Mouse (Mus musculus): ENCODE results near the gene Coil. TPM values are rescaled to one million over a fixed set of nuclear protein-coding genes. Genes with fewer than 3 reads are reported as not detected.

Gene Coil
- 17.1 and 18.7 TPM in 2 replicates for polyA plus RNA-seq (2015; fragmentation: Nextera tagmentation; extraction: Ambion mirVana)

GRCm38 (mm10) chr11:88970202-88970732 is at the start of gene Coil:
TSS of gene Coil (plus strand) at chr11:88970252.
- 27% methylated on average over 2 of the region's 2 CpGs for WGBS
- no peak within 1 kb of the TSS for H3K4me2 ChIP-seq (replicated peaks)
- no peaks in the 10 kb centered on the region for H3K27me3 ChIP-seq
- no peak within 1 kb of the TSS for H3K27ac ChIP-seq (replicated peaks)
- no peaks in the 10 kb centered on the region for H3K9me3 ChIP-seq (replicated peaks)
- H3K9ac ChIP-seq = no peak within 1 kb of the TSS
- peaks cover 9% of the 10 kb centered on the region for H3K4me1 ChIP-seq
- no peaks in the 10 kb centered on the region for H3K36me3 ChIP-seq
- ATAC-seq (ENCODE audit: insufficient number of reproducible peaks, low FRiP score, low TSS enrichment, low read depth) = no peak
- no peak within 1 kb of the TSS for H3K4me3 ChIP-seq (replicated peaks)

DNA sequence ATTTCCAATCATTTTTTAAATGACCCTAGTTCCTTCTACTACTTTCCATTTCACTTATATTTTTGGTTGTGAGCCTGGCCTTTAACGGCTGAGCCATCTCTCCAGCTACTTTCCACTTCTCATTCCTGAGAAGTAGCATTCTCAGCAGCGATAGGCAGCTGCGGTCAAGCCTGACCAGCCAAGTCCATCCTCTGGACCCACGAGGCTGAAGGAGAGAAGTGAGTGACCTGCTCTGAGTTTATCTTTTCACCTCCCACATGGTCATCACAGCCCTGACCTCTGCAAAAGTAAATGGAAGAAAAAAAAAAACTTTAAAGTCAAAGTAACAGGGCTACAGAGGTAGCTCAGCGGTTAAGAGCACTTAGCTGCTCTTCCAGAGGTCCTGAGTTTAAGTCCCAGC is 43.5 kb upstream of the Coil start:
- ATAC-seq (ENCODE audit: insufficient number of reproducible peaks, low FRiP score, low TSS enrichment, low read depth) = no peak
- H3K36me3 ChIP-seq = peaks cover 43% of the 10 kb centered on the region
- no peaks in the 10 kb centered on the region for H3K4me1 ChIP-seq
- WGBS = 91% methylated on average over 5 of the region's 5 CpGs
- no peaks in the 10 kb centered on the region for H3K9me3 ChIP-seq (replicated peaks)
- no peak overlapping the region for H3K9ac ChIP-seq
- H3K27ac ChIP-seq (replicated peaks) = no peak overlapping the region
- H3K4me2 ChIP-seq (replicated peaks) = no peak overlapping the region
- H3K27me3 ChIP-seq = no peaks in the 10 kb centered on the region
- H3K4me3 ChIP-seq (replicated peaks) = no peak overlapping the region

DNA sequence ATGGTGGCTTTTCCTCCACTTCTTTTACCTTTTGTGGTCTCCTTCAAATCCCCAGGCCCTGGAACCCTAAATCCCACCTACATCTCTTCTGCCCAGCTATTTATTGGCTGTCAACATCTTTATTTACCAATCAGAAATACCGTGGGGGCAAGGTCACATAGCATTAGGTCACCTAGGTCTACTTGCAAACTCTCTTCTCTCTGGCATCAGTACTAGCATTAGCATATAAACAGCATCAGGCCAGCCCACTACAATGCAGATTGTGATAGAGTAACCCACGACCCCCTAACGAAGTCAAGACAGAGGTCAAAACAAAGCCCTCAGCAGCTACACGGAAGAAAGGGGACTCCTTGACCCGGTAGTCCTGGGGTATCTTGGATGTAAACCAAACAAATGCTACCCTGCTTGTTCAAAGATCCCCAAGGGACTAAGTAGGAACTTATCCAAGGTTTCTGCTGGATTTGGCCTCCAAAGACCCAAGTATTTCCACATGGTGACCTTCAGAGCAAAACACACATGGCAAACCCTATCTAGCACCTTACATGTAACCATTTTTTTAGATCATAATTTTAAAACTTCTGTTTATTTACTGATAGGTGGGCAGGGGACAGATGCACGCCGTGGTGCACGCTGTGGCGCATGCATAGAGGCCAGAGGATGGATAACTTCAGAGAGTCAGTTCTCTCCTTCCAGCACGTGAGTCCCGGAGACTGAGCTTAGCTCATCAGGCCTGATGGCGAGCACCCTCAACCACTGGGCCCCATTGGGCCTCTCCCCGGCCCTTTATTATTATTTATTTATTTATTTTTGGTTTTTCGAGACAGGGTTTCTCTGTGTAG is 38.1 kb upstream of the Coil start:
- Histone ChIP-seq H3K9me3 (replicated peaks) (no peaks in the 10 kb centered on the region), H3K4me3 (replicated peaks) (no peak overlapping the region), H3K27me3 (no peaks in the 10 kb centered on the region), H3K4me1 (no peaks in the 10 kb centered on the region), H3K27ac (replicated peaks) (no peak overlapping the region), H3K9ac (no peak overlapping the region), H3K4me2 (replicated peaks) (no peak overlapping the region), H3K36me3 (peaks cover 46% of the 10 kb centered on the region)
- WGBS = 80% methylated on average over 14 of the region's 14 CpGs
- ATAC-seq (ENCODE audit: insufficient number of reproducible peaks, low FRiP score, low TSS enrichment, low read depth) = no peak

DNA sequence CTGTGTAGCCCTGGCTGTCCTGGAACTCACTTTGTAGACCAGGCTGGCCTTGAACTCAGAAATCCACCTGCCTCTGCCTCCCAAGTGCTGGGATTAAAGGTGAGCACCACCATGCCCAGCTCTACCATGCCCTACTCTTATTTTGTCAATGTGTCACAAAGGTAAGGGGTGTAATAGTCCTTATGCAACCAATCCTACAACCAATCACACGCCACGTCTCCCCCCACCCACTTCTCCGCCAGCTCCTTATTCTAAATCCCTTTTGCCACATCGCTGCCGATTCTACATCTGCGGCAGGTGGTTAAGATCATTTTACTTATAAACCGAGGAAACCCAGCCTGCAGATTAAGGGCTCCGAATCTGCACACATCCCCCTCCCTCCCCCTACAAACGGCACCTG is 37.0 kb upstream of the Coil start:
- Histone ChIP-seq H3K4me3 (replicated peaks) (no peak overlapping the region), H3K27ac (replicated peaks) (no peak overlapping the region), H3K9me3 (replicated peaks) (no peaks in the 10 kb centered on the region), H3K4me2 (replicated peaks) (no peak overlapping the region), H3K36me3 (peaks cover 49% of the 10 kb centered on the region), H3K4me1 (no peaks in the 10 kb centered on the region), H3K9ac (no peak overlapping the region), H3K27me3 (no peaks in the 10 kb centered on the region)
- 87% methylated on average over 9 of the region's 9 CpGs for WGBS
- ATAC-seq (ENCODE audit: insufficient number of reproducible peaks, low FRiP score, low TSS enrichment, low read depth) = no peak

DNA sequence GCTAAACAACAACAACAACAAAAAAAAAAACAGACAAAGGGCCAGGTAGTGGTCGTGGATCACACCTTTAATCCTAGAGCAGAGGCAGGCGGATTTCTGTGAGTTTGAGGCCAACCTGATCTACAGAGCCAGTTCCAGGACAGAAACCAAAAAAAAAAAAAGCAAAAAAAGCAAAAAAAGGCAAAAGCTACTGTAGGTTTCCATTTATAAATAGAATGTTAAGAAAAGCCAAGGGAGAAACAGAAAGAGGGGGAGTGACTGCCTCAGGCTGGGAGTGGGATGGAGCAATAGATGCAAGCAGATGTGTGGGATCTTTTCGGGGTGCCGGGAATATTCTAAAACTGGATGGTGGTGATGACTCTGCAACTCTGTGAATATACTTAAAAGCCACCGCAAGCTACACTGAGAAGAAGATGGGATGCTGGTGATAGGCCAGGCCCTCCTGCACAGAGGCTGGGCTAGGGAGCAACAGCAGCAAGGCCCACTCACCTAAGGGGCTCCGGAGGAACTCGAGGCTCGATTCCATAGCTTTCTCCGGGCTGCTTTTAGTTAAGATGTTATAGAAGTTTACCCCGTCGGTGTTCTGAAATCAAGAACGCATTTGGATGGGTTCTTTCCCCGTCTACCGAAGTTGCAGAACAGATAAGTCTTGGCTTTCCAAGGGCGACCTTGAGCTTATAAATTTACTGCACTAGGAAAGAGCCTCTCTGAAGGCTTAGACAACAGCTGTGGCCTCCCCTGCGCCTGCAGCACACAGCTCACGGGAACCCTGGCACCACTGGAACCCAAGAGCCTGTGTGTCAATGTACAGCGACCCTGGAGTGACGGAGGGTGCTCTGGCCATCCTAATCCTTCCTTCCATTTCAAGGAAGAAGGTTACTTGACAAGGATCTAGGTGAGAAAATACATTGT is 35.7 kb upstream of the Coil start:
- Histone ChIP-seq H3K4me2 (replicated peaks) (no peak overlapping the region), H3K4me3 (replicated peaks) (no peak overlapping the region), H3K4me1 (no peaks in the 10 kb centered on the region), H3K27me3 (no peaks in the 10 kb centered on the region), H3K9me3 (replicated peaks) (no peaks in the 10 kb centered on the region), H3K36me3 (peaks cover 46% of the 10 kb centered on the region), H3K9ac (no peak overlapping the region), H3K27ac (replicated peaks) (no peak overlapping the region)
- 86% methylated on average over 19 of the region's 19 CpGs for WGBS
- no peak for ATAC-seq (ENCODE audit: insufficient number of reproducible peaks, low FRiP score, low TSS enrichment, low read depth)

- H3K27me3 ChIP-seq = no peaks in the 10 kb centered on the region
These were observed 32.2 kb upstream of the Coil start for GRCm38 (mm10) chr11:88937886-88938285.

GRCm38 (mm10) chr11:88938770-88939169 is 31.3 kb upstream of the Coil start:
- H3K4me3 ChIP-seq (replicated peaks) = no peak overlapping the region
- 100% methylated on average over 2 of the region's 2 CpGs for WGBS
- H3K9me3 ChIP-seq (replicated peaks) = no peaks in the 10 kb centered on the region
- no peaks in the 10 kb centered on the region for H3K27me3 ChIP-seq
- no peak overlapping the region for H3K4me2 ChIP-seq (replicated peaks)
- ATAC-seq (ENCODE audit: insufficient number of reproducible peaks, low FRiP score, low TSS enrichment, low read depth) = no peak
- H3K4me1 ChIP-seq = no peaks in the 10 kb centered on the region
- H3K27ac ChIP-seq (replicated peaks) = no peak overlapping the region
- H3K9ac ChIP-seq = no peak overlapping the region
- peaks cover 38% of the 10 kb centered on the region for H3K36me3 ChIP-seq

More at GRCm38 (mm10) chr11:88937886-88938285, 32.2 kb upstream of the Coil start:
- ATAC-seq (ENCODE audit: insufficient number of reproducible peaks, low FRiP score, low TSS enrichment, low read depth) = no peak
- Histone ChIP-seq H3K4me3 (replicated peaks) (no peak overlapping the region), H3K27ac (replicated peaks) (no peak overlapping the region), H3K9me3 (replicated peaks) (no peaks in the 10 kb centered on the region), H3K4me2 (replicated peaks) (no peak overlapping the region), H3K9ac (no peak overlapping the region), H3K36me3 (peaks cover 41% of the 10 kb centered on the region), H3K4me1 (no peaks in the 10 kb centered on the region)
- WGBS = 80% methylated on average over 2 of the region's 2 CpGs

DNA sequence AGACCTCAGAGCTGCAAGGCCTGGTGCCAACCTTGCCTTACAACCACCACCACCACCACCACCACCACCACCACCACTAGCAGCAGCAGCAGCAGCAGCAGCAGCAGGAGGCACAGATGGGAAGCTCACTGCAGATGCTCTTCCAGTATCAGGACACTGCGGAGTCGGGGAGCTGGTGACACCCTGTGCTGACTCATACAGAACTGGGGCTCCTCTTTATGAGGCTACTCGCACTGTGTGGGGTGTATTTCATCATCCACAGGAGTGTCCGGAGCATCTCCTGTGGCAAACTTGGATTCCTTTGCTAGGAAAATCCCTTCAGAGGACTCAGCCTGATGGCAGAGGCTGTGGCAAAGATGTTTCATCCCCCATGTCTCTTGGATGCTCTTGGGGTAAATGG is 30.4 kb upstream of the Coil start:
- no peak overlapping the region for H3K4me2 ChIP-seq (replicated peaks)
- WGBS = 85% methylated on average over 4 of the region's 4 CpGs
- no peaks in the 10 kb centered on the region for H3K4me1 ChIP-seq
- no peak overlapping the region for H3K9ac ChIP-seq
- H3K27me3 ChIP-seq = no peaks in the 10 kb centered on the region
- no peaks in the 10 kb centered on the region for H3K9me3 ChIP-seq (replicated peaks)
- ATAC-seq (ENCODE audit: insufficient number of reproducible peaks, low FRiP score, low TSS enrichment, low read depth) = no peak
- H3K36me3 ChIP-seq = peaks cover 39% of the 10 kb centered on the region
- H3K4me3 ChIP-seq (replicated peaks) = no peak overlapping the region
- H3K27ac ChIP-seq (replicated peaks) = no peak overlapping the region

DNA sequence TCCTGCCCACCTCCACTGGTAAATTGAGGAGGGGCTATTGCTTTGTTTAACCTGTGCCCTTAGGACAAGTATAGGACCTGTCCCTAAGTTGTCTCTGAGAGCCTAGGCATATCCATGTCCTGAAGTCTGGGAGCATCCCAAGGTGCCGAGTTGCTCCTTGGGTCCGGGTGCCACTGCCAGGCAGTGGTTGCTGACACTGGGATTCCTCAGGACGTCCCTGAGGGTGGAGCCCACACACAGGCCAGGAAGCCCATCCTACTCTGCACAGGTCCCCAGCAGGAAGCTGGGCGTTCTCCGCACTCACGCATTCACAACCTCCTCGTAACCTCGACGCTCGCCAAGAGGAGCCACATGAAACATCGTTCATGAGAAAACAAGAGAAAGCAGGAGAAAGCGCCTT is 28.6 kb upstream of the Coil start:
- H3K4me2 ChIP-seq (replicated peaks) = no peak overlapping the region
- ATAC-seq (ENCODE audit: insufficient number of reproducible peaks, low FRiP score, low TSS enrichment, low read depth) = no peak
- H3K36me3 ChIP-seq = peaks cover 43% of the 10 kb centered on the region
- 71% methylated on average over 12 of the region's 12 CpGs for whole genome bisulfite sequencing
- H3K9me3 ChIP-seq (replicated peaks) = no peaks in the 10 kb centered on the region
- no peak overlapping the region for H3K27ac ChIP-seq (replicated peaks)
- no peak overlapping the region for H3K4me3 ChIP-seq (replicated peaks)
- no peaks in the 10 kb centered on the region for H3K27me3 ChIP-seq
- H3K9ac ChIP-seq = no peak overlapping the region
- H3K4me1 ChIP-seq = no peaks in the 10 kb centered on the region

GRCm38 (mm10) chr11:88945971-88946585 is 24.0 kb upstream of the Coil start:
- Histone ChIP-seq H3K4me2 (replicated peaks) (no peak overlapping the region), H3K36me3 (peaks cover 31% of the 10 kb centered on the region), H3K27me3 (no peaks in the 10 kb centered on the region), H3K4me3 (replicated peaks) (no peak overlapping the region), H3K27ac (replicated peaks) (no peak overlapping the region), H3K9ac (no peak overlapping the region), H3K9me3 (replicated peaks) (no peaks in the 10 kb centered on the region), H3K4me1 (no peaks in the 10 kb centered on the region)
- ATAC-seq (ENCODE audit: insufficient number of reproducible peaks, low FRiP score, low TSS enrichment, low read depth) = no peak
- WGBS = 76% methylated on average over 7 of the region's 8 CpGs

GRCm38 (mm10) chr11:88948896-88949295 is 21.2 kb upstream of the Coil start:
- H3K4me3 ChIP-seq (replicated peaks) = no peak overlapping the region
- H3K4me1 ChIP-seq = no peaks in the 10 kb centered on the region
- H3K9ac ChIP-seq = no peak overlapping the region
- no peaks in the 10 kb centered on the region for H3K9me3 ChIP-seq (replicated peaks)
- H3K27me3 ChIP-seq = no peaks in the 10 kb centered on the region
- 0 out of 2 replicates have a peak overlapping the region, but pooled peaks have one; percentile 7 for H3K27ac ChIP-seq (replicated peaks)
- H3K4me2 ChIP-seq (replicated peaks) = no peak overlapping the region
- peaks cover 30% of the 10 kb centered on the region for H3K36me3 ChIP-seq
- WGBS = 69% methylated on average over 8 of the region's 8 CpGs
- no peak for ATAC-seq (ENCODE audit: insufficient number of reproducible peaks, low FRiP score, low TSS enrichment, low read depth)
